Mouse (Mus musculus): ENCODE results near the gene Nfx1.

- TF ChIP-seq CTCF (IDR thresholded peaks at IDR 0.05; ENCODE audit: low read depth) (no peak), EP300 (IDR thresholded peaks at IDR 0.05; ENCODE audit: low read depth) (no peak)
These were observed 49.4 kb upstream of the Nfx1 start for GRCm38 (mm10) chr4:40921288-40921687.
